In the genomic region with DNA sequence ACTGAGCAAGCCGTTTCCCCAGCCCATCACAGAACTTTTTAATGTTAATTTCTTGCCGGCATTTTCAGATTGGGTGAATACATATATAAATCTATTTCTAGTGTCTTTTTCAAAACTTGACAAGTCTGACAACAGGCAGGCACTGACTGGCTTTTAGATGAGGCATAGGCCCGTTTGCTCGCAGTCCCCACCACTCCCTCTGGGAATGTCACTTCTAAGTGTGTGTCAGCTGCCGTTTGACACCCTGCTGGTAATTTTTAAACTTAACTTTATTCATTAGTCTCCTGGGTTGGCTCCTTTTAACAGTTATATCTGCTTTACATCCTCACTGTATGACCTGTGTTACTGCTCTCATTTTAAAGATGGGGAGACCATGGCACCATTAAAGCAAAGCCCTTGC, we compare ENCODE assay signal across 21 mouse cellular contexts. TPM values are rescaled to one million over a fixed set of nuclear protein-coding genes. Genes with fewer than 3 reads are reported as not detected.
"Had no signal": no experiment of that assay in that cellular context is flagged by ENCODE, and none has a peak within 500 bp of the region (broad histone marks: within the 10 kb centered on the region; RNA-seq: fewer than 3 reads in every experiment).

No protein-coding gene starts in this region.

- H3K4me2 ChIP-seq: limb, embryonic 12.5 days; limb, embryonic 15.5 days; liver, embryonic 11.5 days; lung, embryonic 14.5 days; midbrain, embryonic 13.5 days; neural tube, embryonic 13.5 days; stomach, embryonic 15.5 days had no signal

- H3K27ac ChIP-seq: kidney, postnatal 0 days; limb, embryonic 12.5 days; limb, embryonic 15.5 days; liver, embryonic 14.5 days; midbrain, embryonic 13.5 days; neural tube, embryonic 13.5 days; stomach, embryonic 15.5 days had no signal

- H3K36me3 ChIP-seq: limb, embryonic 12.5 days; limb, embryonic 15.5 days; midbrain, embryonic 13.5 days; neural tube, embryonic 13.5 days; stomach, embryonic 15.5 days had no signal

- DNase-seq: kidney, adult 2 months; kidney, postnatal 25 days; liver, postnatal 0 days; retina, postnatal 1 day; spleen, adult 18-20 months; thymus, postnatal 25 days had no signal

- H3K4me1 ChIP-seq: midbrain, embryonic 13.5 days had no signal

- H3K9me3 ChIP-seq: limb, embryonic 12.5 days; limb, embryonic 15.5 days; midbrain, embryonic 13.5 days; neural tube, embryonic 13.5 days; stomach, embryonic 15.5 days had no signal

- H3K4me3 ChIP-seq: limb, embryonic 12.5 days; limb, embryonic 15.5 days; midbrain, embryonic 13.5 days; myocyte; neural tube, embryonic 13.5 days; stomach, embryonic 15.5 days had no signal

- H3K9ac ChIP-seq: limb, embryonic 12.5 days; limb, embryonic 15.5 days; liver, embryonic 14.5 days; liver, postnatal 0 days; lung, embryonic 14.5 days; midbrain, embryonic 13.5 days; neural tube, embryonic 13.5 days; stomach, embryonic 15.5 days had no signal

- ATAC-seq: liver, postnatal 0 days; midbrain, embryonic 13.5 days; midbrain, embryonic 16.5 days had no signal

- H3K27me3 ChIP-seq: limb, embryonic 12.5 days; limb, embryonic 15.5 days; midbrain, embryonic 13.5 days; stomach, embryonic 15.5 days had no signal

RNA-seq across cellular contexts. Expression of a gene that starts 21.2 kb away (rescaled TPM):
- total RNA-seq: megakaryocyte progenitor cell, adult 5-6 weeks; megakaryocyte-erythroid progenitor cell, adult 5-6 weeks; monocyte, adult 5-6 weeks; neutrophil, adult 5-6 weeks had no signal
- polyA plus RNA-seq: myocyte had no signal
